Mouse (Mus musculus): ENCODE data around the gene Fam185a. TPM values are rescaled to one million over a fixed set of nuclear protein-coding genes. Genes with fewer than 3 reads are reported as not detected.

Gene Fam185a
- polyA plus RNA-seq, 1 experiment from 2014 or later = 6.1 TPM

DNA sequence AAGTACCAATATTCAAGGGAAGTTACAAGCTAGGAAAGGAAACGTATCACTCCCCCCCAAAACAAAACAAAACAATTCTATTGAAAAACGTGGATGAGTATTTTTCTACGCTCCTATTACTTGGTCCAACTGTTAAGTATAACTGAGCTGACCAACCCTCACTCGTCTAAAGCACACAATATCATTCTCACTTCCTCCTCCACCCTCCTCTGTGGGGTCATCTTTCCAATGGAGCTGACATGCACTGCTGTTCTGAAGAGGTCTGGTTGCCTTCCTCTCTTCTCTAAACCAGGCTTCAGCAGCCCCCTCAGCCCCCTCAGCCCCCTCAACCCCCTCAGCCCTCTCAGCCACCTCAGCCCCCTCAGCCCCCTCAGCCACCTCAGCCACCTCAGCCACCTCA lies 85.0 kb downstream of the Fam185a start:
- Histone ChIP-seq H3K9me3 (replicated peaks; ENCODE audit: control insufficient read depth, low read length) (no peaks in the 10 kb centered on the region), H3K36me3 (ENCODE audit: control insufficient read depth, insufficient read depth, low read length) (no peaks in the 10 kb centered on the region), H3K4me3 (ENCODE audit: low read depth, low read length) (no peak overlapping the region), H3K27me3 (replicated peaks; ENCODE audit: control insufficient read depth, insufficient read depth, low read length) (no peaks in the 10 kb centered on the region), H3K4me1 (ENCODE audit: control insufficient read depth, insufficient read depth, low read length) (no peaks in the 10 kb centered on the region), H3K4me2 (ENCODE audit: low read length) (no peak overlapping the region), H3K27ac (ENCODE audit: low read depth, low read length) (no peak overlapping the region), H3K9ac (ENCODE audit: low read length) (no peak overlapping the region)
- WGBS = 80% methylated on average over 4 of the region's 4 CpGs
- DNase-seq (ENCODE audit: low spot score) = no peak
- no peak for ATAC-seq

DNA sequence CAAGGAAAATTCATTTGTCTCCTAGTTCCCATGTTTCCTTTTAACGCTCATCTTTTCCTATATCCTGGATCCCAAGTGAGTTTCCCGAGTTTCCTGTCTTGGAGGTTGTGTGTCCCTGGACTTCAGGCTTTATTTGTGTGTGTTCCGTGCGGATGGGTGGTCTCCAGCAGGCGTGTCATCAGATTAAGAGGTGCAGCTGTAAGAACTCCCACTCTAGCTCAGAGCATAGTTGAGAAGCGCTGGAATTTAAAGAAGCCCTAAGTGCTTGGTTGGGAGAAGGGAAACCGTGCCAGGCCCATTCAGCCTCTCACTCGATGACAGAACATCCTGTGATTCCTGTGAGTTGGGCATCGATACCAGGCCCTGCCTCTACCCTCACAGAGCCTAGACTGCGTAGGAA lies 88.6 kb downstream of the Fam185a start:
- Histone ChIP-seq H3K4me2 (ENCODE audit: low read length) (no peak overlapping the region), H3K4me3 (ENCODE audit: low read depth, low read length) (no peak overlapping the region), H3K36me3 (ENCODE audit: control insufficient read depth, insufficient read depth, low read length) (no peaks in the 10 kb centered on the region), H3K9me3 (replicated peaks; ENCODE audit: control insufficient read depth, low read length) (no peaks in the 10 kb centered on the region), H3K4me1 (ENCODE audit: control insufficient read depth, insufficient read depth, low read length) (no peaks in the 10 kb centered on the region), H3K27me3 (replicated peaks; ENCODE audit: control insufficient read depth, insufficient read depth, low read length) (no peaks in the 10 kb centered on the region), H3K9ac (ENCODE audit: low read length) (no peak overlapping the region), H3K27ac (ENCODE audit: low read depth, low read length) (no peak overlapping the region)
- 73% methylated on average over 10 of the region's 10 CpGs for WGBS
- ATAC-seq = no peak
- DNase-seq (ENCODE audit: low spot score) = no peak

DNA sequence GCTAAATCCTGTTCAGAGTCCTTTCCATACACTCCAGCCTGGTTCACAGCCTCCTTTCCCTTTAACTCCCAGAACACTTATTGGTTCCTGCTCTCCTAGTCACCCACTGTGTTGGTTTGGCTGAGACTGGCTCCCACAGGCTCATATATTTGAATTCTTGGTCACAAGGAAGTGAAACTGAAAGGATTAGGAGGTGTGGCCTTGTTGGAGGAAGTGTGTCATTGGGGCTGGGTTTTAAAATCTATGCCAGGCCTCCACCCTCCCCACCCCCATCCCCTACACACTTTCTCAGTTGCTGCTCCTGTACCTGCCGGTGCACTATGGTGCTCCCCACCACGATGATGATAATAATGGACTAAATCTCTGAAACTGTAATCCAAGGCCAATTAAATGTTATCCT lies 92.8 kb downstream of the Fam185a start:
- WGBS = 77% methylated on average over 2 of the region's 2 CpGs
- Histone ChIP-seq H3K9ac (ENCODE audit: low read length) (no peak overlapping the region), H3K4me3 (ENCODE audit: low read depth, low read length) (no peak overlapping the region), H3K36me3 (ENCODE audit: control insufficient read depth, insufficient read depth, low read length) (no peaks in the 10 kb centered on the region), H3K4me2 (ENCODE audit: low read length) (no peak overlapping the region), H3K27me3 (replicated peaks; ENCODE audit: control insufficient read depth, insufficient read depth, low read length) (no peaks in the 10 kb centered on the region), H3K27ac (ENCODE audit: low read depth, low read length) (no peak overlapping the region), H3K4me1 (ENCODE audit: control insufficient read depth, insufficient read depth, low read length) (no peaks in the 10 kb centered on the region), H3K9me3 (replicated peaks; ENCODE audit: control insufficient read depth, low read length) (no peaks in the 10 kb centered on the region)
- ATAC-seq (no peak), DNase-seq (ENCODE audit: low spot score) (no peak)

DNA sequence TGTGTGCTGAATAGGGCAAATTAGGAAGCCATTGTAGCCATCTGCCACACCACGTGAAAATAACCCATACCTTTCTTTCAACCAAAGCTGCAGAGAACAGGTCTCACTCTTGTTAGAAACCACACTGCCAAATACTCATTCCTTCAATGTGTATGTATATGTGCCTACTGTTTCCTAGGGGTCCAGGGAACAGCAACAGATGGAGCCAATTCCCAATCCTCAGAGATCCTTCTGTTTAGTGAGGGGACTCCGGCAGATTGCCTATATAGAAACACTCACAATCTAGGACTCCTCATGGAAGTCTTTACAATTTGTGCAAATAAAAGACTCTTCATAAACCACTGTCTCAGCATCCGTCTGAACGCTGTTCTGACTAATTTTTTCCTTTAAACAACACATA lies 93.4 kb downstream of the Fam185a start:
- Histone ChIP-seq H3K27me3 (replicated peaks; ENCODE audit: control insufficient read depth, insufficient read depth, low read length) (no peaks in the 10 kb centered on the region), H3K4me2 (ENCODE audit: low read length) (no peak overlapping the region), H3K36me3 (ENCODE audit: control insufficient read depth, insufficient read depth, low read length) (no peaks in the 10 kb centered on the region), H3K9ac (ENCODE audit: low read length) (no peak overlapping the region), H3K4me3 (ENCODE audit: low read depth, low read length) (no peak overlapping the region), H3K9me3 (replicated peaks; ENCODE audit: control insufficient read depth, low read length) (no peaks in the 10 kb centered on the region), H3K4me1 (ENCODE audit: control insufficient read depth, insufficient read depth, low read length) (no peaks in the 10 kb centered on the region), H3K27ac (ENCODE audit: low read depth, low read length) (no peak overlapping the region)
- ATAC-seq (peak; percentile 26; the same call in 1 of the 2 replicates), DNase-seq (ENCODE audit: low spot score) (peak; percentile 23)
- WGBS = 54% methylated on average over 4 of the region's 4 CpGs

DNA sequence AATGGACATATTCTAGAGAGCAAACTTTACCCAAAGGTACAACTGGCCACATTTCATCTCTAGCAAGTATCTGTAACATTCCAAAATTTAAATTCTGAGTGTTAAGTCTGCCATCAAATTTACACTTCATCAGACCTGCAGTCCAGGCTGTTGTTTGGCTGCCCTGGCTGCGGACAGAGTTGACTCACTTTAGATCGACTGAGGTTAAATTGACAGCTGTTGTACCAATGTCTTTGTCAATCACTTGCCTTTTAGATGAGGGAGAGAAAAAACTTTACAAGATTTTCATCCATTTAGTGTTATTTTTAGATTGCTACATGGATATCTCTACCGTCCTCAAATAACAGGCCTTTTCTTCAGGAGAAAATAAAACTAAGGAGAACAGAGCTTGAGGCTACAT lies 94.4 kb downstream of the Fam185a start:
- H3K27me3 ChIP-seq (replicated peaks; ENCODE audit: control insufficient read depth, insufficient read depth, low read length) = no peaks in the 10 kb centered on the region
- H3K36me3 ChIP-seq (ENCODE audit: control insufficient read depth, insufficient read depth, low read length) = no peaks in the 10 kb centered on the region
- 88% methylated on average over 3 of the region's 3 CpGs for WGBS
- ATAC-seq (no peak), DNase-seq (ENCODE audit: low spot score) (no peak)
- no peak overlapping the region for H3K4me3 ChIP-seq (ENCODE audit: low read depth, low read length)
- no peak overlapping the region for H3K9ac ChIP-seq (ENCODE audit: low read length)
- no peaks in the 10 kb centered on the region for H3K9me3 ChIP-seq (replicated peaks; ENCODE audit: control insufficient read depth, low read length)
- H3K4me1 ChIP-seq (ENCODE audit: control insufficient read depth, insufficient read depth, low read length) = no peaks in the 10 kb centered on the region
- no peak overlapping the region for H3K27ac ChIP-seq (ENCODE audit: low read depth, low read length)
- H3K4me2 ChIP-seq (ENCODE audit: low read length) = no peak overlapping the region

DNA sequence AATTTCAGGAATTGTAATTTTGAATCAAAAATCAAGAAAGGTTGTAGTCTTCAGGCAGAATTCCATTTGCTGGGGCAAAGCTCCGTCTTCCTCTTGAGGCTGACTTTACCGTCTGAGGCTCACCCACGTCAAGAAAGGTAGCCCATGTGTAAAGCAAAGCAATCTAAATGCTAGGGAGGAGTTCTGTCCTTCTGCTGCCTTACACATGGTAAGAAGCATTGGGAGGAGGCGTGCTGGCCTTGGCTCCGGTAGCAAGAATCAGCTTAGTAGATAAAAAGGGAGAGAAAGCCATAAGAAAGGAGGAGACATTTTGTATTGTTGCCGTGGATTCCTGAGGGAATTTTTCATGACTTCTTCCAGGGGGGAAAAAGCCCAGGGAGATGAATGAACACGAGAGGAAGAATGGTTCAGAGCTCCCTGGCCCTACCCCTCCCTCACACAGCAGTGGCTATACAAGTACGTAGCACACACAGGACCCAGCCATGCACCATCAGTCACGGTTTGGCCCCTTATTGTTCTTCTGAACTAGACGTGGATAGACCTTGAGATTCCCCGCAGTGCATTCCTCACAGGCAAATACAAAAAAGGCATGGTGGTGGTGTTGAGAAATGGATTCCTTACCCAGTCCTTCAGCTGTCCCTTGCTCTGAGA lies 102.2 kb downstream of the Fam185a start:
- DNase-seq (ENCODE audit: low spot score) (no peak), ATAC-seq (no peak)
- Histone ChIP-seq H3K36me3 (ENCODE audit: control insufficient read depth, insufficient read depth, low read length) (no peaks in the 10 kb centered on the region), H3K9me3 (replicated peaks; ENCODE audit: control insufficient read depth, low read length) (no peaks in the 10 kb centered on the region), H3K4me2 (ENCODE audit: low read length) (no peak overlapping the region), H3K9ac (ENCODE audit: low read length) (no peak overlapping the region), H3K27me3 (replicated peaks; ENCODE audit: control insufficient read depth, insufficient read depth, low read length) (no peaks in the 10 kb centered on the region), H3K4me1 (ENCODE audit: control insufficient read depth, insufficient read depth, low read length) (no peaks in the 10 kb centered on the region), H3K27ac (ENCODE audit: low read depth, low read length) (no peak overlapping the region), H3K4me3 (ENCODE audit: low read depth, low read length) (no peak overlapping the region)
- 50% methylated on average over 11 of the region's 11 CpGs for WGBS

DNA sequence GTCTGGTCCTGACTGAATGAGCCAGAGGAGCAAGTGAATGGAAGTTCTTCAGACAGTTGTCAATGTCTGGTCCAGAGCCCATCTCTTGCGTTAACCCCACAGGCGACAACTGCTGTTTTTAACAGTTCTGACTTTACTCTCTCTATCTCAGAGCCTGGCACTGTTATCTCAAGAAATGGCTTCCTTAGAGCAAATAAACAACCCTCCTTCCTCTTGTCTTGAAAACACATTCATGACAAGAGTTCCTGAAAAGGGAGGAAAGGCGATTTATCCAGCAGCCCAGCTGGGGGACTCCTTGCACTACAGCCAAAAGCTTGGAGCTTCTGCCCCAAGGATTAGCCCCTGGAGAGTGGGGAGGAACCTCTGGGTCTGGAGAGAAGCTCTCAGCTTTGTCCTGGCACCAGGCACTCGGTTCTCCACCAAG lies 102.7 kb downstream of the Fam185a start:
- H3K27me3 ChIP-seq (replicated peaks; ENCODE audit: control insufficient read depth, insufficient read depth, low read length) = no peaks in the 10 kb centered on the region
- WGBS = 80% methylated on average over 4 of the region's 4 CpGs

DNA sequence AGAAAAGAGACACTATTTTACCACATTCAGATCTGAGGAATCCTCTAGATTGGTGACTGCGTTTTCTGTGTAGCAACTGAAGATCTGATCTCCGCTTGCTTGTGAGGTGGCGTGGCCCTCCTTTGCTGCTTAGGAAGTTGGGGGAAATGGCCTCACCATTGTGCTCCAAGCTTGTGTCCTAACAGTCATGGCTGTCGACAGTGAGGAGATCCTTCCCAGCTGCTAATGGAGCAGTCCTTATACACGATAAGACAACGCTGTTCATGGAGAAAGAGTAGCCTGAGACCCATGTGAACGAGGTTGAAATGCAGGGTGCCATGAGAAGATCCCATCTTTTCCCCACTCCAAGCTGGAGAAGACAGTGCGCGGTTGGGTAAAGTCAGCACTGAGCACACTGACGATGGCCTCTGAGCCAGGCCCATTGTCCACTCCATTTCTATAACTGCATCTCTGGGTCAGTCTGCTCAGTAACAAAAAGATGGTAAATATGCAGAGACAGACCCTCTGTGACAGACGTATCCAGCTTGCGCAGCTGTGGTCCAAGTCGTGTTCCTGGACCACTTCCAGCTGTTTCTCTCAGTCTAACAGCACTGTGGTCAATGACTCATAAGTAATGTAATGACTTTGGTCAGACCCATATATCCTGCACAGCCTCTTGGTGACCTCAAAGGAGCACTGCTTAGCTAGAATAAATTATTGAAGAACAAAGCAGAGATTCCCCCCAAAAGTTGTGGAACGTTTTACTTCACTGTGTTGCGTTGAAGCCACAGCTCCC lies 103.5 kb downstream of the Fam185a start:
- WGBS = 94% methylated on average over 15 of the region's 15 CpGs
- ATAC-seq = no peak
- no peak for DNase-seq (ENCODE audit: low spot score)
- Histone ChIP-seq H3K27ac (ENCODE audit: low read depth, low read length) (no peak overlapping the region), H3K4me3 (ENCODE audit: low read depth, low read length) (no peak overlapping the region), H3K27me3 (replicated peaks; ENCODE audit: control insufficient read depth, insufficient read depth, low read length) (no peaks in the 10 kb centered on the region), H3K9me3 (replicated peaks; ENCODE audit: control insufficient read depth, low read length) (no peaks in the 10 kb centered on the region), H3K36me3 (ENCODE audit: control insufficient read depth, insufficient read depth, low read length) (no peaks in the 10 kb centered on the region), H3K9ac (ENCODE audit: low read length) (no peak overlapping the region), H3K4me1 (ENCODE audit: control insufficient read depth, insufficient read depth, low read length) (no peaks in the 10 kb centered on the region), H3K4me2 (ENCODE audit: low read length) (no peak overlapping the region)

More for the DNA sequence above, 102.7 kb downstream of the Fam185a start:
- Histone ChIP-seq H3K9ac (ENCODE audit: low read length) (no peak overlapping the region), H3K4me1 (ENCODE audit: control insufficient read depth, insufficient read depth, low read length) (no peaks in the 10 kb centered on the region), H3K27ac (ENCODE audit: low read depth, low read length) (no peak overlapping the region), H3K36me3 (ENCODE audit: control insufficient read depth, insufficient read depth, low read length) (no peaks in the 10 kb centered on the region), H3K4me3 (ENCODE audit: low read depth, low read length) (no peak overlapping the region), H3K9me3 (replicated peaks; ENCODE audit: control insufficient read depth, low read length) (no peaks in the 10 kb centered on the region), H3K4me2 (ENCODE audit: low read length) (no peak overlapping the region)
- DNase-seq (ENCODE audit: low spot score) = no peak
- no peak for ATAC-seq

DNA sequence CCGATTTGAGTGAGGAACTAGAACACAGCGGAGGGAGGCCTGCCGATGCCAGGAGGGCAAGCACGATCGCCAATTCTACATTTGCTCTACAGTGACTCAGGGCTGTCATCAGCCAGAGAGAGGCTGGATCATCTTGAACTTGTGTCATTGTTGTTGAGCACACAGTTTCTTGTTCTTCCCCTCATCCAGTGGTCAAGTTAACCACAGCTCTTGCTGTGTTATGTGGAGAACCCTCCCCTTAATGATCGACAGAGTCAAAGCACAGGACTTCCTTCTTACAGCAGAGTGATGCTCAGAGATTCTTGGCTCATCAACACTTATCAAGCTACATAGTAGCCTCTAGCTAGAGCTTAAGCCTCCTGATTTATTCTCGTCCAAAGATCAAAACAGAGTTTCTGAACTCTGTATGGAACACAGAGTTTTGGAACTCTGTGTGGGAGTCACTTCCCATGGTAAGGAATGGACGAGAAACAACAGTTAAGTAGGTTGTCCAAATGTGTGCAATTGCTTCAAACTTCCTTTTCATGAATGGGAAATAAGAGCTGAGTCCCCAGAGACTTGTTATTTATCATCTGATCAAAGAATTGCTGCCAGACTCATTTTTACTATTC lies 104.5 kb downstream of the Fam185a start:
- DNase-seq (ENCODE audit: low spot score) (no peak), ATAC-seq (no peak)
- Histone ChIP-seq H3K27me3 (replicated peaks; ENCODE audit: control insufficient read depth, insufficient read depth, low read length) (no peaks in the 10 kb centered on the region), H3K4me3 (ENCODE audit: low read depth, low read length) (no peak overlapping the region), H3K36me3 (ENCODE audit: control insufficient read depth, insufficient read depth, low read length) (no peaks in the 10 kb centered on the region), H3K9ac (ENCODE audit: low read length) (no peak overlapping the region), H3K4me1 (ENCODE audit: control insufficient read depth, insufficient read depth, low read length) (no peaks in the 10 kb centered on the region), H3K27ac (ENCODE audit: low read depth, low read length) (no peak overlapping the region), H3K9me3 (replicated peaks; ENCODE audit: control insufficient read depth, low read length) (no peaks in the 10 kb centered on the region), H3K4me2 (ENCODE audit: low read length) (no peak overlapping the region)
- 88% methylated on average over 8 of the region's 8 CpGs for WGBS

Measured in forebrain, embryonic 14.5 days (tissue).